Mouse (Mus musculus) cortical plate, adult 2 months (tissue): ENCODE data around the gene 4921509C19Rik.
"Not testable (repeated sequence)": the region's sequence is repeated elsewhere in the genome, so short reads cannot be mapped to it uniquely, and the experiment has no call there.

Experiments
- CTCF ChIP-seq: fragments of 200-500 bp; IDR thresholded peaks from 2 replicates; pipeline ENCODE4 v1.5.1; 2011; ENCODE audit warnings: mild to moderate bottlenecking, control low read depth, low read length; ENCODE audit not compliant: insufficient read depth; ENCODE audit errors: extremely low read depth
- POLR2A ChIP-seq: fragments of 200-500 bp; IDR thresholded peaks from 2 replicates; pipeline ENCODE4 v1.6.1; 2011; ENCODE audit warnings: mild to moderate bottlenecking, low read length, control low read depth; ENCODE audit not compliant: insufficient read depth; ENCODE audit errors: extremely low read depth

GRCm38 (mm10) chr2:151476053-151476452, at the start of gene 4921509C19Rik:
- TF ChIP-seq CTCF, POLR2A: not testable (repeated sequence)
